Mouse (Mus musculus): Measurements from ENCODE around the gene Tnnt3.

DNA sequence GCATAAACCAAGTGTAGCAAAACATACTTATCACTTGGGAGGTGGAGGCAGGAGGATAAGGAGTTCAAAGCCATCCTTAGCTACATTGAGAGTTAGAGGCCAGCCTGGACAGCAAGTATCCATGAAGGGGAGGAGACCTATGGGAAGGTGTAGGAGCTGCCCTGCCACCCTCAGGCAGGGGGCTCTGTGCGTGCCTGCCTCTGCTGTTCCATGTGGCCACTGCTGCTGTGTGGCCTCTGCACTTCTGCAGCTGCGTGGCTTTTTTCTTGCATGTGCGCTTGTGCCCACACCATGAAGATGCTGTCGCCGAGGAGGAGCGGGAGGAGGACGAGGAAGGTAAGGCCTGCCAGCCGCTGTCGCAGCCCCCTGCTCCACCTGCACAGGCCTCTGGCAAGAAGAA lies 8.8 kb downstream of the Tnnt3 start:
- TF ChIP-seq CTCF (IDR thresholded peaks at IDR 0.05; ENCODE audit: extremely low read depth, insufficient read depth, low read length) (no peak), POLR2A (IDR thresholded peaks at IDR 0.05; ENCODE audit: extremely low read depth, insufficient read depth, low read length) (no peak)

Measured in cortical plate, adult 2 months (tissue).